Mouse (Mus musculus): ENCODE results near the gene Nutf2. TPM values are rescaled to one million over a fixed set of nuclear protein-coding genes. Genes with fewer than 3 reads are reported as not detected.

Gene Nutf2
- total RNA-seq, 2 experiments from 2014 or later, result 33.5 to 40.8 TPM

- no peak for TF ChIP-seq CTCF (conservative IDR thresholded peaks at IDR 0.05)
- Histone ChIP-seq H3K27ac (no peak overlapping the region), H3K4me3 (no peak overlapping the region)
- DNase-seq (ENCODE audit: low spot score in 2 of 2), result no peak
Observed at GRCm38 (mm10) chr8:105836991-105837390, 23.4 kb upstream of the Nutf2 start.

- Histone ChIP-seq H3K27ac (no peak overlapping the region), H3K4me3 (no peak overlapping the region)
- no peak for DNase-seq (ENCODE audit: low spot score in 2 of 2)
- TF ChIP-seq CTCF (conservative IDR thresholded peaks at IDR 0.05), result no peak
Observed at GRCm38 (mm10) chr8:105839209-105839608, 21.2 kb upstream of the Nutf2 start.

- no peak for TF ChIP-seq CTCF (conservative IDR thresholded peaks at IDR 0.05)
- no peak for DNase-seq (ENCODE audit: low spot score in 2 of 2)
- Histone ChIP-seq H3K4me3 (no peak overlapping the region), H3K27ac (no peak overlapping the region)
Observed at GRCm38 (mm10) chr8:105846678-105847077, 13.7 kb upstream of the Nutf2 start.

GRCm38 (mm10) chr8:105850014-105850413 is 10.4 kb upstream of the Nutf2 start:
- Histone ChIP-seq H3K27ac (no peak overlapping the region), H3K4me3 (no peak overlapping the region)
- TF ChIP-seq CTCF (conservative IDR thresholded peaks at IDR 0.05), result no peak
- no peak for DNase-seq (ENCODE audit: low spot score in 2 of 2)

GRCm38 (mm10) chr8:105850611-105851010 is 9.8 kb upstream of the Nutf2 start:
- no peak for DNase-seq (ENCODE audit: low spot score in 2 of 2)
- no peak overlapping the region for H3K27ac ChIP-seq
- no peak overlapping the region for H3K4me3 ChIP-seq
- TF ChIP-seq CTCF (conservative IDR thresholded peaks at IDR 0.05), result no peak

- Histone ChIP-seq H3K4me3 (peak overlapping the region; percentile 93), H3K27ac (peak overlapping the region; percentile 47)
- DNase-seq (ENCODE audit: low spot score in 2 of 2), result peak; percentile 85 to 92
- no peak for TF ChIP-seq CTCF (conservative IDR thresholded peaks at IDR 0.05)
Observed at GRCm38 (mm10) chr8:105851651-105852143, 8.7 kb upstream of the Nutf2 start.

- H3K27ac ChIP-seq, result peak overlapping the region; percentile 47; the same call in 1 of the 2 replicates
- DNase-seq (ENCODE audit: low spot score in 2 of 2), result no peak
- H3K4me3 ChIP-seq, result peak overlapping the region; percentile 93
- no peak for TF ChIP-seq CTCF (conservative IDR thresholded peaks at IDR 0.05)
Observed at GRCm38 (mm10) chr8:105852146-105852729, 8.1 kb upstream of the Nutf2 start.

- Histone ChIP-seq H3K27ac (peak within 1 kb of the TSS; percentile 96; the same call in 1 of the 2 replicates), H3K4me3 (peak within 1 kb of the TSS; percentile 93; the same call in 1 of the 2 replicates)
- no peak for TF ChIP-seq CTCF (conservative IDR thresholded peaks at IDR 0.05)
- DNase-seq (ENCODE audit: low spot score in 2 of 2), result no peak
Observed at GRCm38 (mm10) chr8:105853178-105853577, 7.2 kb upstream of the Nutf2 start, which contains the start of gene Cenpt. Cenpt (minus strand) TSS chr8:105853278.

- TF ChIP-seq CTCF (conservative IDR thresholded peaks at IDR 0.05), result no peak
- Histone ChIP-seq H3K27ac (peak overlapping the region; percentile 96), H3K4me3 (no peak overlapping the region)
- no peak for DNase-seq (ENCODE audit: low spot score in 2 of 2)
Observed at GRCm38 (mm10) chr8:105854303-105854702, 6.1 kb upstream of the Nutf2 start.

- Histone ChIP-seq H3K4me3 (peak within 1 kb of the TSS; percentile 91), H3K27ac (peak within 1 kb of the TSS; percentile 96)
- peak; percentile 88 to 90 for DNase-seq (ENCODE audit: low spot score in 2 of 2)
- TF ChIP-seq CTCF (conservative IDR thresholded peaks at IDR 0.05), result peak; percentile 89
Observed at GRCm38 (mm10) chr8:105854715-105855216, 5.6 kb upstream of the Nutf2 start, which contains the start of gene Thap11. Thap11 (plus strand) TSS chr8:105855132.

- DNase-seq (ENCODE audit: low spot score in 2 of 2), result peak in 1 of 2 experiments; percentile 50
- Histone ChIP-seq H3K4me3 (peak overlapping the region; percentile 91), H3K27ac (peak overlapping the region; percentile 96)
- TF ChIP-seq CTCF (conservative IDR thresholded peaks at IDR 0.05), result no peak
Observed at GRCm38 (mm10) chr8:105855248-105856167, 4.9 kb upstream of the Nutf2 start.

GRCm38 (mm10) chr8:105856168-105856835 is 4.1 kb upstream of the Nutf2 start:
- peak overlapping the region; percentile 96 for H3K27ac ChIP-seq
- DNase-seq (ENCODE audit: low spot score in 2 of 2), result no peak
- H3K4me3 ChIP-seq, result peak overlapping the region; percentile 91
- no peak for TF ChIP-seq CTCF (conservative IDR thresholded peaks at IDR 0.05)
